Mouse (Mus musculus): ENCODE measurements at regions not wholly inside any gene's neighbourhood (a gene's known extent, or its start where the extent isn't known, plus 50 kb on each side); places are given as distances from the start of the nearest gene placed in this dataset.
"Not testable (repeated sequence)": the region's sequence is repeated elsewhere in the genome, so short reads cannot be mapped to it uniquely, and the experiment has no call there.

GRCm38 (mm10) chr13:12671011-12671410, 105.3 kb downstream of the Ero1lb start:
- not testable (repeated sequence) for H3K4me1 ChIP-seq (replicated peaks); H3K4me2 ChIP-seq; H3K4me3 ChIP-seq; H3K9ac ChIP-seq; H3K27ac ChIP-seq; H3K36me3 ChIP-seq; H3K27me3 ChIP-seq; H3K9me3 ChIP-seq; ATAC-seq (ENCODE audit: low FRiP score)
- 91% methylated on average over 2 of the region's 2 CpGs for WGBS

DNA sequence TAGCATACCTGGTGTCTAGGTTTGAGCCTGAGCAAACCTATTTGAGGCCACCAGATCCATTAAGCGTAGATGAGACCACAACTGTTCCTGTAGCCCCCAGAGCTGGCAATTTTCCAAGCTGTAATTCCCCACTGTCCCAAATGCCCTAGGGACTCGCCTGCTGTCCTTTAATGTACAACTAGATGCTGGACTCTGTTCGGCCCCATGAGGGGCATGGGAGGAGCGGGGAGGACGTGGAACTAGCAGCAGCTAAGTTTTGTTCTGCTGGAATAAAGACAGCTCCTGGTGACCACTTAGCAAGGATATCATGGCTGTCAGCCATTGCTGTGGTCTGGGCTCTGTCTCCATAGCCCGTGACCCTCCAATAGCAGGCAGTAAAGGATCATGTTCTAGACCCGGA, 103.1 kb downstream of the Ero1lb start:
- H3K9me3 ChIP-seq; H3K36me3 ChIP-seq; H3K27ac ChIP-seq; H3K4me1 ChIP-seq (replicated peaks); H3K27me3 ChIP-seq; H3K9ac ChIP-seq; ATAC-seq (ENCODE audit: low FRiP score); H3K4me2 ChIP-seq; H3K4me3 ChIP-seq: not testable (repeated sequence)
- no CpG with 5 or more reads among the region's 7 CpGs for WGBS

DNA sequence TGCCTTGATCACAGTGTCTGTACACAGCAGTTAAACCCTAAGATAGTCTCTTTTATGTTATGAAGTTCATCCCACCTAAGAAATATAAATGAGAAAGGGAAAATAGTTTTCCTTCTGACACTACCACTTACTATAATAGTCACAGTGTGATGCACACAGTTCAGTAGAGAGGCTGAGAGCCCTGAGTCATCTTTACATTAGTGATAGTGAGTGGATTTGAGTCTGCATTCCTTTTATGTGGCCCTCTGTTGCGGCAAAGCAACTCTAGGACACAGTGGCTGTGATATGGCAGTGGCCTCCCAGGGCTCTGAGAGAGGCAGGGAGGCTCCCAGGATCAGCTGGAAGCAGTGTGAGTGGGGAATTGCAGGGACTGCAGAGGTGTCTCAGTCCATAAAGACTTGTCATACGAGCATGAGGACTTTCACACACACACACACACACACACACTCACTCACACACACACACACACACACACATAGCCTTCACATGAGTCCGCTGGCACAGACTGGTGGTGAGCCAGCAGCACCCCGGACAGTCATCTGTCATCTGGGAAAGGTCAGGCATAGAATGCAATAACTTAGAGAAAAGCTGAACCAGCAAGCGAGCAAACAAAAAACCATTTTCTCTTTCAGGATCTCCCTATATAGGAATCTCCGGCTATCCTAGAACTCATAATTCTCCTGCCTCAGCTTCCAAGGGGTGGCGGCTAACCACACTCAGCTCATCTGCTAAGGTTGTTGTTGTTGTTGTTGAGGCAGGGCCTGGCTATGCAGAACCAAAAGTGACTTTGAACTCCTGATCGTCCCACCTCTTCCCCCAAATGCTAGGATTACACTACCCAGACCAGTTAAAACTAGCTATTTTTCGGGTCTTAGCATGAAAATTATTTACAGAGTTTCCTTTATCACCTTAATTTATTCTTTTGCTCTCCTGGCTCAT, 102.3 kb downstream of the Ero1lb start:
- H3K27me3 ChIP-seq; H3K9me3 ChIP-seq; H3K4me1 ChIP-seq (replicated peaks); H3K36me3 ChIP-seq; H3K4me2 ChIP-seq; H3K9ac ChIP-seq; H3K27ac ChIP-seq; ATAC-seq (ENCODE audit: low FRiP score); H3K4me3 ChIP-seq: not testable (repeated sequence)
- WGBS = 87% methylated on average over 9 of the region's 9 CpGs

- not testable (repeated sequence) for H3K27ac ChIP-seq; H3K4me1 ChIP-seq (replicated peaks); H3K36me3 ChIP-seq; ATAC-seq (ENCODE audit: low FRiP score); H3K9me3 ChIP-seq; H3K4me3 ChIP-seq; H3K27me3 ChIP-seq; H3K4me2 ChIP-seq; H3K9ac ChIP-seq
- WGBS = 80% methylated on average over 3 of the region's 3 CpGs
Observed at GRCm38 (mm10) chr13:12666050-12666449, 100.4 kb downstream of the Ero1lb start.

Measured in hindbrain, embryonic 13.5 days (tissue).